Mouse (Mus musculus) lung, embryonic 15.5 days (tissue): ENCODE measurements around the gene Nudt22. TPM values are rescaled to one million over a fixed set of nuclear protein-coding genes. Genes with fewer than 3 reads are reported as not detected.

ENCODE experiments used
- ATAC-seq: fragments of 200-750 bp; cut with Nextera tagmentation; 2 replicates; pipeline ENCODE4 v1.8.0; 2017; ENCODE audit warnings: moderate number of reproducible peaks, borderline replicate concordance; ENCODE audit not compliant: low FRiP score, low TSS enrichment; ENCODE audit errors: extremely low read depth
- H3K27ac ChIP-seq: fragments of 300-500 bp; sonication (generic); 2 replicates; pipeline ENCODE4 v1.5.1; 2015; ENCODE audit warnings: moderate library complexity, mild to moderate bottlenecking, inconsistent platforms
- H3K27me3 ChIP-seq: fragments of 300-500 bp; sonication (generic); 2 replicates; pipeline ENCODE4 v1.6.1; 2015; ENCODE audit warnings: inconsistent platforms
- H3K36me3 ChIP-seq: fragments of 300-500 bp; sonication (generic); 2 replicates; pipeline ENCODE4 v1.6.1; 2015; ENCODE audit warnings: inconsistent platforms
- H3K4me1 ChIP-seq: fragments of 300-500 bp; sonication (generic); 2 replicates; pipeline ENCODE4 v1.6.1; 2015; ENCODE audit warnings: inconsistent platforms
- H3K4me2 ChIP-seq: fragments of 300-500 bp; sonication (generic); 2 replicates; pipeline ENCODE4 v1.6.1; 2015; ENCODE audit warnings: inconsistent platforms, mild to moderate bottlenecking, moderate library complexity
- H3K4me3 ChIP-seq: fragments of 300-500 bp; sonication (generic); 2 replicates; pipeline ENCODE4 v1.5.1; 2015; ENCODE audit warnings: mild to moderate bottlenecking, inconsistent platforms
- H3K9ac ChIP-seq: fragments of 300-500 bp; sonication (generic); 2 replicates; pipeline ENCODE4 v1.6.1; 2015; ENCODE audit warnings: inconsistent platforms
- H3K9me3 ChIP-seq: fragments of 300-500 bp; sonication (generic); 2 replicates; pipeline ENCODE4 v1.6.1; 2016; ENCODE audit warnings: inconsistent platforms
- WGBS: fragments of 180-500 bp; shearing (Covaris S2); methylation state at CpG from one replicate; pipeline ENCODE4 v1.1.7; 2015; 5-methylcytosine and 5-hydroxymethylcytosine counted together
- polyA plus RNA-seq: library from polyadenylated mRNA; unstranded; fragments of >200 nt; fragmentation: Nextera tagmentation; extraction: Ambion mirVana; gene quantifications from 2 replicates; pipeline ENCODE4 v1.2.1, GENCODE M21; 2015

The Nudt22 gene
- polyA plus RNA-seq, 1 experiment from 2014 or later, result 23.6 TPM

DNA sequence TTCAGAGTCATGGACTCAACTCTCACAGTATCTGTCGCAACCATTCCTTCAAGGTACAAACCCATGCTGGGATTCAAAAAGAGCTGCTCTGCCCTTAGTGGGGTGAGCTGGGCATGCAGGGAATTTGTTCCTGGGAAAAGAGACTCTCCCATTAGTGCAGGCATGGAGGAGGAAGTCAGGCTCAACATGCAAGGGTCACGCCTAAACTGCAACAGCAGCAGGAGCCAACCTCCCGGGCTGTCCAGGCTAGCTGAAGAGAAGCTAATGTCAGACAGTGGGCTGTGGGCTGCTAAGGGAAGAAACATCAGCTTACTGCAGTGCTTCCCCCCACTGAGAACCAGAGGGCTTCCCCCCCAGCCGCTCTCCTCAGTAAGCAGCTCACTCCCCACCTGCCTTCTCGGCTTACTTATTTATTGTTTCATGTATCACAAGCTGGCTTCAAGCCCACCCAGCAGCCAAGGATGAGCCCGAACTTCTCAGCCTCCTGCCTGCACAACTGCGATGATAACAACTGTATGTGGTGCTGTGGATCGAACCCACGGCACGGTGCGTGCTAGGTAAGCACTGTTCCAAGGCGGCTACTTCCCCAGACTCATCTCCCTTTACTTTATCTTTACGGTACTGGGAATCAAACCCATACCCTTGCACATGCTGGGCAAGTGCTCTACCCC, 23.5 kb downstream of the Nudt22 start:
- WGBS, result 74% methylated on average over 13 of the region's 13 CpGs
- Histone ChIP-seq H3K4me2 (no peak overlapping the region), H3K36me3 (0 out of 2 replicates have a peak, but pooled peaks cover 8% of the 10 kb centered on the region), H3K4me3 (no peak overlapping the region), H3K27ac (no peak overlapping the region), H3K27me3 (no peaks in the 10 kb centered on the region), H3K4me1 (peaks cover 48% of the 10 kb centered on the region), H3K9ac (no peak overlapping the region), H3K9me3 (no peaks in the 10 kb centered on the region)
- no peak for ATAC-seq

DNA sequence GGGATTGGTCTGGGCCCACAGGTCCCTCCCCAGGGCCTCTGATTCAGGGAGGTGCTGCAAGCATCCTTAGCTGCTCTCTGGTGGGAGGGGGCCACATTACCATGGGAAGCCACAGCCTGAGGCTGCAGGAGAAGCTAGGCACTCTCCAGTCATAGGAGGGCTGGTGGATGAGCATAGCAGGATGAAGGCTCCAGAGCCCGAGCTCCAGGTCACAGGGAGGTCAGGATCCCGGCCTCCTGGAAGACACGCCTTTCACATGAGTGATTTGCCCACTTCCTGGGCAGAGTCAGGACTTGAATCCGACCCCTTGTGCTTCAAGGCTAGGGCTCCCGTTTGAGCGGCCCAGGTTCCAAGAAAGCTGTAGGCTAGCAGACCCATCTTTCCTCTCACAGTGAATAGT, 24.3 kb downstream of the Nudt22 start:
- Histone ChIP-seq H3K9me3 (no peaks in the 10 kb centered on the region), H3K4me1 (peaks cover 42% of the 10 kb centered on the region), H3K4me2 (no peak overlapping the region), H3K27ac (no peak overlapping the region), H3K9ac (no peak overlapping the region), H3K36me3 (0 out of 2 replicates have a peak, but pooled peaks cover 3% of the 10 kb centered on the region), H3K4me3 (no peak overlapping the region), H3K27me3 (no peaks in the 10 kb centered on the region)
- 27% methylated on average over 6 of the region's 6 CpGs for WGBS
- ATAC-seq, result no peak

DNA sequence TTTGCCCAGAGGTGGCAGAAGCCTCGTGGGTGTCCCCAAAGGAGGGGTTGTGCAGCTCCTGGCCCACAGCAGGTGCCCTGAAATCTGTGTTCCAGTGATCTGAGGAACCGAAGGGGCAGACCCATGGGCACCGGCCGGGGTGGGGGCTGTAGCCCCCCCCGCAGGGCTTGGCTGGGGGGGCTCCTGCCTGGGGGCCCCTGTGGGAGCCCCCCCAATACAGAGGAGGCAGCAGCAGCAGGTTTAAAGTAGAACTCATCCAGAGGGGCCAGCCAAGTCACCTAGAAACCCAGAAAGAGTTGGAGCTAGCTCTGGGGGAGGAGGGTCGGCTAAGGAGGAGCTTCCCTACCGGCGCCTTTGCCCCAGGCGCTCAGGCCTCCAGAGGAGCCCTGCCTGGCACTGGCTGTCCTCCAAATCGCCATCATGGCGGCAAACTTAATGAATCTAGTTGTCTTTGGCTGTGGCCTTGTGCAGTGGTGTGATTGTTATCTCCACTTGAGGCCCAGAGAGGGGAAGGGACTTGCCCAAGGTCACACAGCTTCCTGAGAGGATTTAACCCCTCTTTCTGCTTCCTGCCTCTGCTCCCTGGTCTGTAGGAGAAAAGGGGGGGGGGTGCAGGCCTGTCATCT, 25.3 kb downstream of the Nudt22 start:
- H3K9me3 ChIP-seq, result no peaks in the 10 kb centered on the region
- no peak overlapping the region for H3K9ac ChIP-seq
- peaks cover 11% of the 10 kb centered on the region for H3K36me3 ChIP-seq
- ATAC-seq, result no peak
- peak overlapping the region; percentile 71 for H3K4me3 ChIP-seq
- H3K4me1 ChIP-seq, result peaks cover 33% of the 10 kb centered on the region
- 34% methylated on average over 11 of the region's 11 CpGs for whole genome bisulfite sequencing
- peak overlapping the region; percentile 77 for H3K4me2 ChIP-seq
- no peaks in the 10 kb centered on the region for H3K27me3 ChIP-seq
- H3K27ac ChIP-seq, result peak overlapping the region; percentile 39; the same call in 1 of the 2 replicates

DNA sequence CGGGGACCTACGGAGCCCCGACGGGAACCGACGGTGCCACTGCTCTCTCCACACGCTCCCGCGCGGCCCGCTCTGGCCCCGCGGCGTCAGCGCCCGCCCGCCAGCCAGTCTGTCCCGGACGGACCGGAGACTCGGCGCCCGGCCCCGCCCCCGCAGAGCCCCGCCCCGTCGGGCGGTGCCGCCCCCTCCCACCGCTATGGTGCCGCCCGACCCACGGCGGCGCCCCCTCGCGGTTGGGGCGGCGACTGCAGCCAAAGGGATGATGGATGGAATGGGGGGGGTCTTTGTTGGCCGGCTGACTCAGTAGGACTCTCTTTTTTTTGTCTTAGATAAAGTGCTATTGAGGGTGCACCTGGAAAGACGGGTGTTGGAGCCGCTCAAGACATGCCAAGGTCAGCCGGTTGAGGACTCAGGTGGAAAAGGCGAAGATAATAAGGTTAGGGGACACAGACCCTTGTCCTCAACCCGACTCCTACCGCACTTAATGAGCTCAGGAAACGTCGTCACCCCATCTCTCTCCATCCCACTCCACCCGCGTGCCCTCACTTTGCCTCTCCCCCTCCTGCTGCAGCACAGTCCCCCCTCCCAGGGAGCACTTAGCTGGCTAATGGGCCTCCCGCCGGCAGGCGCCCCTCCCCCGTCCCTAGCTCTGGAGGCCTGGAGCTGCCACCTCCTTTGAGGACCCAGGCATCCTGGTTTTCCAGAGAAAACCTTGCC, 26.1 kb downstream of the Nudt22 start:
- peaks cover 19% of the 10 kb centered on the region for H3K36me3 ChIP-seq
- H3K27me3 ChIP-seq, result no peaks in the 10 kb centered on the region
- peak overlapping the region; percentile 71 for H3K4me3 ChIP-seq
- 1% methylated on average over 54 of the region's 55 CpGs for WGBS
- H3K4me2 ChIP-seq, result peak overlapping the region; percentile 77
- peaks cover 33% of the 10 kb centered on the region for H3K4me1 ChIP-seq
- no peaks in the 10 kb centered on the region for H3K9me3 ChIP-seq
- ATAC-seq, result peak; percentile 65
- H3K9ac ChIP-seq, result peak overlapping the region; percentile 81
- H3K27ac ChIP-seq, result peak overlapping the region; percentile 63

DNA sequence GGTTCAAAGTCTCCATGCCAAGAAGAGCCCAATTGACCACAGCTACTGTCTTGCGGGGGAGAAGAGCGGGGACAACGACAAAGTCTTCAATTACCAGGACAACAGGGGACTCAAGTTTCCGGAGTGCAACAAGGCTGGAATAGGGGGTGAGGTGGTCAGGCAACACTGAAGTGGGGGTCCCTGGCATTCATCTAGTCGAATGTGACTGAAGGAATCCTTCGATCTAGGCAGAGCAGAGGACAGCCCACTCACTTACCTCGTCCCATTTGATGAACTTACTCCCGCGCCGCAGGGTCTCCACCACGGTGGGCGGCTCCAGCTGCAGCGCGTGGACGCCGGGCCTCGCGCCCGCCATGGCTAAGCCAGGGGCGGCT, 26.6 kb downstream of the Nudt22 start:
- peak overlapping the region; percentile 71 for H3K4me3 ChIP-seq
- WGBS, result under 1% methylated on average over 20 of the region's 20 CpGs
- peak overlapping the region; percentile 77 for H3K4me2 ChIP-seq
- ATAC-seq, result no peak
- peaks cover 33% of the 10 kb centered on the region for H3K4me1 ChIP-seq
- peak overlapping the region; percentile 63 for H3K27ac ChIP-seq
- peaks cover 24% of the 10 kb centered on the region for H3K36me3 ChIP-seq
- H3K27me3 ChIP-seq, result no peaks in the 10 kb centered on the region
- peak overlapping the region; percentile 81 for H3K9ac ChIP-seq
- H3K9me3 ChIP-seq, result no peaks in the 10 kb centered on the region

DNA sequence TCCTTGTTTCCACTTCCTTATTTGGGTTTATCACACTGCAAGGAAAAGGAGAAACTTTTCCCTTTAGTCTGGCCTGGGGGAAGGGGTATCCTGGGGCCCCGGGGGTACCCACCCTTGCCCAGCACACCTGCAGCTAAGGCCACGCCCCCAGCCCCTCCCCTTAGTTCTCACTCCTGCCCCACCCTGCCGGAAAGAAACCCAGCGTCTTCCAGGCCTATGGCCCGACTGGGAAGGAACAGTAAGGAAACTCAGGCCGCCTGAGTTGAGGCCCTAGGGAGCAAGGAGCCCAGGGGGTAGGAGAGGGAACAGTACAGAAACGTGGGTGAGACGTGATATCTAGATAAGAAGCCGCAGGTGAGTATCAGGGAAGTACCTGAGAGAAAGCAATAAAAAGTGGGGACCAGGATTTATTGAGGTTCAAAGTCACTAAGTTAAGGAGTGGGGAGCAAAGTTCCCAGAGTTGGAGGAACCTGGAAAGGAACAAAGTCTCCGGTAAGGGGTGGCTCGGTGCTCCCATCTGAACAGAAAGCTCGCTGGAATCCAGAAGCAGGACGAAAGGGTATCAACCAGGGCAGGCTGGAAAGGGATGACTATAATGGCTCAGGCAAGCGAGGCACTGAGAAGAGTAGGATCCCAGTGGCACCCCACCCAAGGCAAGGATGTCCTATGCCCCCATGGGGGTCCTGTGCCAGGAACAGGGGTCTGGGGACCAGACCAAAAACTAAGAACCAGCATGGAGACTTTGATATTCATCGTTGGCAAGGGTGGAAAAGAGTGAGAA, 27.2 kb downstream of the Nudt22 start:
- Histone ChIP-seq H3K4me2 (peak overlapping the region; percentile 77), H3K27ac (peak overlapping the region; percentile 63; the same call in 1 of the 2 replicates)
- no peak for ATAC-seq

DNA sequence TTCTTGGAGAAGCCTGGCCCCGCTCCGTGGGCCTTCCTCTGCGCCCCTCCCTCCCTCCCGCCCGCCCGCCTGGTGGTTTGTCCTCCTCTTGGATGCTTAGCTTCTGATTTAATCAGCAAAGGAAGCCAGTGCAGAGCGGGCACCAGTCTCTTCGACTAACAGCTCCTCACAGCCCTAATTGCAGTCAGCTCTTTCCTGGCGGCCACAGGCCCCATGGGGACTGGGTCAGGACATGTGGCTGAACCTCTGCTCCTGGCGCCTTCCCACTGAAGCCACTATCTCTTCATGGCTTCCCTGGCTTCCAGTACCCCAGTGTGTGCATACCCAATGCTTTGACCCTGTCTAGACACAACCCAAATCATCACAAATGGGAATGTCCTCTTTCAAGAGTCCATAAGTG, 39.5 kb downstream of the Nudt22 start:
- Histone ChIP-seq H3K36me3 (peaks cover 65% of the 10 kb centered on the region), H3K9ac (no peak overlapping the region)

More for the DNA sequence above, 27.2 kb downstream of the Nudt22 start:
- Histone ChIP-seq H3K9me3 (no peaks in the 10 kb centered on the region), H3K27me3 (no peaks in the 10 kb centered on the region), H3K4me3 (peak overlapping the region; percentile 71), H3K4me1 (peaks cover 28% of the 10 kb centered on the region), H3K9ac (peak overlapping the region; percentile 81), H3K36me3 (peaks cover 28% of the 10 kb centered on the region)
- WGBS, result 5% methylated on average over 15 of the region's 15 CpGs

DNA sequence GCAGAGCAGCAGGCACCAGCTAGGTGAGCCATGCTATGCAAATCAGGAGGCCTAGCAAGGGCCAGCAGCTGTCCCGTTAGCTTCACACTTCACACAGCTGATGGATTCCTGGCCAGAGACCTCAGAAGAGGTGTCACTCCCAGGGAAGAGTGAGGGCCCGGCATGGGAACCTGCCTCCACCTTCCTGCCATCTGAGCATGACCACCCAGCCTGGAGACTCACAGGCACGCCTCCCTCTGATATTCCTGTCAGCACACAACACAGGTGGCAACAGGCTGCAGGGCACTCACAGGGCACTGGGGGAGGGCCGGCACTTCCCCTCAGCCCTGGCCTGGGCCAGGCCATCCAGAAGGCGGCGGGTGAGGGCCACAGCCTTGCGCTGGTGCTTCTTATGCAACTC, 40.5 kb downstream of the Nudt22 start:
- peaks cover 23% of the 10 kb centered on the region for H3K4me1 ChIP-seq
- H3K4me3 ChIP-seq, result no peak overlapping the region
- peaks cover 61% of the 10 kb centered on the region for H3K36me3 ChIP-seq
- H3K27ac ChIP-seq, result no peak overlapping the region
- H3K9me3 ChIP-seq, result no peaks in the 10 kb centered on the region
- no peak overlapping the region for H3K4me2 ChIP-seq
- no peak for ATAC-seq
- no peaks in the 10 kb centered on the region for H3K27me3 ChIP-seq
- 77% methylated on average over 7 of the region's 7 CpGs for WGBS
- H3K9ac ChIP-seq, result no peak overlapping the region

More for the DNA sequence above, 39.5 kb downstream of the Nudt22 start:
- Histone ChIP-seq H3K4me2 (no peak overlapping the region), H3K27me3 (no peaks in the 10 kb centered on the region), H3K9me3 (no peaks in the 10 kb centered on the region), H3K27ac (no peak overlapping the region), H3K4me1 (peaks cover 23% of the 10 kb centered on the region), H3K4me3 (no peak overlapping the region)
- ATAC-seq, result no peak
- 88% methylated on average over 10 of the region's 10 CpGs for WGBS

DNA sequence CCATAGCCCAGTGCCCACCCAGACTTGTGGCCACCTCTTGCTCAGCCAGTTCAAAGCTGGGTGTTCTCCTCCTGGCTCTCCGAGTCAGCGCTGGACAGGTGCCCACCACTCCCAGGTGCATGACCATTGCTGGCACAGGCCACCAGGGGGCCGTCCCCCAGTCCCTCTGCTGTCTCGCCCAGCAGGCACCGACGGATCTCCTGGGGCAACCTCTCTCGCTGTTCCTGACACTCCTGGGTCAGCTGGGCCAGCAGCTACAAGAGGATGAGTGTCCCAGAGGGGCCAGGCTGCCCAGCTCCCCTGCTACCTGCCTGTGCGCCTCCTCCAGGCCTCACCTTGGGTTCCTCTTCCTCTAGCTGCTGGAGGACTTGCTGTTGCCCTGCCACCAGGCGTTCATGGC, 41.9 kb downstream of the Nudt22 start:
- Histone ChIP-seq H3K27me3 (no peaks in the 10 kb centered on the region), H3K4me3 (no peak overlapping the region), H3K9ac (no peak overlapping the region), H3K4me1 (peaks cover 30% of the 10 kb centered on the region), H3K4me2 (no peak overlapping the region), H3K27ac (no peak overlapping the region), H3K9me3 (no peaks in the 10 kb centered on the region), H3K36me3 (peaks cover 48% of the 10 kb centered on the region)
- ATAC-seq, result no peak
- WGBS, result 49% methylated on average over 9 of the region's 9 CpGs

DNA sequence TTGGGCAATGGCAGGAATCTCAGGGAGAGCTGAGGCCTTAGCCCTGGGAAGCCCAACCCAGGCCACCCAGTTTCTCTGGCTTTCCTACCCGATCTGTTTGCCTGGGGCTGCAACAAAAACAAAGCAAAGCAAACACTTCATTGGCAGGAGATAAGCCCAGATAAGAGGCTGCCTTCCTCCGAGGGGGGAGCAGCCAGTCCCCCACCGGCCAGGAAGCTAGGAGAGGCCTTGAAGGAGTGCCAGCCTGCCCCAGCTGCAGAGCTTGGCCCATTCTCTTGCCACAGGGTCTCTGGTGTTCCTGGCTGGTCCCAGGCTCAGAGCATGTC, 43.2 kb downstream of the Nudt22 start:
- Histone ChIP-seq H3K4me3 (peak overlapping the region; percentile 65), H3K4me2 (peak overlapping the region; percentile 79), H3K4me1 (peaks cover 30% of the 10 kb centered on the region), H3K9ac (peak overlapping the region; percentile 68; the same call in 1 of the 2 replicates), H3K36me3 (peaks cover 35% of the 10 kb centered on the region), H3K9me3 (no peaks in the 10 kb centered on the region), H3K27ac (peak overlapping the region; percentile 98), H3K27me3 (no peaks in the 10 kb centered on the region)
- ATAC-seq, result 0 out of 2 replicates have a peak, but pooled peaks have one; percentile 2
- 2% methylated on average over 3 of the region's 3 CpGs for WGBS

DNA sequence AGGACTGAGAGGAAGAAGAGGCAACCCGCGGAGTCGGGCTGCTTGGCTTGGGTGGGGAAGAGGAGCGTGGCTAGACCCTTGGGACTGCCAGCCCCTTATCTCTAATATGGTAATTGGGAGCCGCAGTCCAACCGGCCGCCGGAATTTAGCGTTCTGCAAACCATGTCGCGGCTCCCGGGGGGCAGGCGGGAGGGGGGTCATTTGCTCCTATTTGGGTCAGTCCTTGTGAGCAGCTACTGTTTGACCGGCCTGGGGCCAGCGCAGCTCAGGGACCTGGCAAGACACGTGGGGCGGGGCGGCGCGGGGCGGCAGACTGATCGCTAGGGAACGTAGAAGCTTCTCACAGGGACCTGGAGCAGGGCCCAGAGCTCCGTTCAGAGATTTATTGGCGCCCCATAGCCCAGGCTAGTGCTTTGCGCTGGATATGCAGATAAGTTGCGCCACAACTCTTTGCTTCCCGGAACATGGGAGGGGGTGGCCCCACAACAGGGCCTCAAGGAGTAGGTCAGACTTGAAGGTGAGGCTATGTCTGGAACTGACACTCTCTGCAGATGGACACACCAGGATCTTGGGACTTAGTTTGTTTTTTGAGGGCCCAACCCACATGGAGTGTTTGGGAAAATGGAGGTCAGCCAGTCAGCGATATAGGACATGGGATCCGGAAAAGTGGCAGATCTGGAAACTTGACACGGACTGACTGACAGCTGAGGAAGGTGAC, 43.8 kb downstream of the Nudt22 start:
- peaks cover 30% of the 10 kb centered on the region for H3K36me3 ChIP-seq
- peak overlapping the region; percentile 65 for H3K4me3 ChIP-seq
- no peaks in the 10 kb centered on the region for H3K9me3 ChIP-seq
- H3K4me2 ChIP-seq, result peak overlapping the region; percentile 79
- peak; percentile 64 for ATAC-seq
- no peaks in the 10 kb centered on the region for H3K27me3 ChIP-seq
- peak overlapping the region; percentile 98 for H3K27ac ChIP-seq
- 2% methylated on average over 31 of the region's 31 CpGs for WGBS
- H3K9ac ChIP-seq, result peak overlapping the region; percentile 68
- H3K4me1 ChIP-seq, result peaks cover 30% of the 10 kb centered on the region
